Mouse (Mus musculus) colon, adult 2 months (tissue): ENCODE results near the gene 4921511M17Rik. TPM values are rescaled to one million over a fixed set of nuclear protein-coding genes. Genes with fewer than 3 reads are reported as not detected.

Experiments used
- polyA plus RNA-seq: library from polyadenylated mRNA; depleted of rRNA; stranded (reverse); fragments of >200 nt; gene quantifications from 2 replicates; pipeline ENCODE4 v1.2.3, GENCODE M21; 2012; rRNA removed

The 4921511M17Rik gene
- not detected in 2 replicates for polyA plus RNA-seq

GRCm38 (mm10) chrX:154033727-154034126 is at the start of gene 4921511M17Rik:
4921511M17Rik (minus strand) TSS chrX:154033827.

GRCm38 (mm10) chrX:154054939-154055338 is 21.3 kb upstream of the 4921511M17Rik start, which contains the start of gene Gm10057:
Gm10057 (minus strand) TSS chrX:154055039.

GRCm38 (mm10) chrX:154012540-154012939 is 21.1 kb downstream of the 4921511M17Rik start, which contains the start of gene Samt1:
Samt1 (minus strand) TSS chrX:154012640.

Other genes starting within 250 kb of the 4921511M17Rik start
- gene Spin2c, start 201.6 kb downstream of the 4921511M17Rik start, polyA plus RNA-seq, result 0.57 and 0.82 TPM in 2 replicates
- gene Samt1, start 21.2 kb downstream of the 4921511M17Rik start, polyA plus RNA-seq, result not detected in 2 replicates
- not detected in 2 replicates for gene Gm10057, start 21.2 kb upstream of the 4921511M17Rik start, polyA plus RNA-seq
- gene Gm15140, start 86.9 kb upstream of the 4921511M17Rik start, polyA plus RNA-seq, result not detected in 2 replicates